Mouse (Mus musculus) heart, embryonic 15.5 days (tissue): ENCODE data around the gene Cd274. TPM values are rescaled to one million over a fixed set of nuclear protein-coding genes. Genes with fewer than 3 reads are reported as not detected.

ENCODE experiments used
- ATAC-seq: fragments of 200-750 bp; cut with Nextera tagmentation; replicated peaks from 2 replicates; pipeline ENCODE4 v1.8.0; 2017; ENCODE audit warnings: low read depth, moderate TSS enrichment; ENCODE audit not compliant: insufficient number of reproducible peaks, insufficient read depth, low FRiP score
- H3K27ac ChIP-seq: fragments of 300-500 bp; sonication (generic); 2 replicates; pipeline ENCODE4 v1.5.1; 2015; ENCODE audit warnings: mild to moderate bottlenecking, inconsistent platforms
- H3K27me3 ChIP-seq: fragments of 300-500 bp; sonication (generic); 2 replicates; pipeline ENCODE4 v1.6.1; 2015; ENCODE audit warnings: inconsistent platforms
- H3K36me3 ChIP-seq: fragments of 300-500 bp; sonication (generic); 2 replicates; pipeline ENCODE4 v1.6.1; 2015; ENCODE audit warnings: mild to moderate bottlenecking, inconsistent platforms
- H3K4me1 ChIP-seq: fragments of 300-500 bp; sonication (generic); replicated peaks from 2 replicates; pipeline ENCODE4 v1.6.1; 2015; ENCODE audit warnings: inconsistent platforms
- H3K4me2 ChIP-seq: fragments of 300-500 bp; sonication (generic); 2 replicates; pipeline ENCODE4 v1.6.1; 2015; ENCODE audit warnings: inconsistent platforms, mild to moderate bottlenecking, moderate library complexity
- H3K4me3 ChIP-seq: fragments of 300-500 bp; sonication (generic); 2 replicates; pipeline ENCODE4 v1.5.1; 2015; ENCODE audit warnings: mild to moderate bottlenecking, inconsistent platforms
- H3K9ac ChIP-seq: fragments of 300-500 bp; sonication (generic); 2 replicates; pipeline ENCODE4 v1.6.1; 2015; ENCODE audit warnings: mild to moderate bottlenecking, inconsistent platforms
- H3K9me3 ChIP-seq: fragments of 300-500 bp; sonication (generic); replicated peaks from 2 replicates; pipeline ENCODE4 v1.6.1; 2016; ENCODE audit warnings: inconsistent platforms
- WGBS: fragments of 180-500 bp; shearing (Covaris S2); methylation state at CpG from one replicate; pipeline ENCODE4 v1.1.7; 2015; ENCODE audit warnings: mixed read lengths; 5-methylcytosine and 5-hydroxymethylcytosine counted together
- polyA plus RNA-seq: library from polyadenylated mRNA; unstranded; fragments of >200 nt; fragmentation: Nextera tagmentation; extraction: Ambion mirVana; gene quantifications from 2 replicates; pipeline ENCODE4 v1.2.1, GENCODE M21; 2015

Cd274 gene
- polyA plus RNA-seq, 1 experiment from 2014 or later, result 0.48 TPM

DNA sequence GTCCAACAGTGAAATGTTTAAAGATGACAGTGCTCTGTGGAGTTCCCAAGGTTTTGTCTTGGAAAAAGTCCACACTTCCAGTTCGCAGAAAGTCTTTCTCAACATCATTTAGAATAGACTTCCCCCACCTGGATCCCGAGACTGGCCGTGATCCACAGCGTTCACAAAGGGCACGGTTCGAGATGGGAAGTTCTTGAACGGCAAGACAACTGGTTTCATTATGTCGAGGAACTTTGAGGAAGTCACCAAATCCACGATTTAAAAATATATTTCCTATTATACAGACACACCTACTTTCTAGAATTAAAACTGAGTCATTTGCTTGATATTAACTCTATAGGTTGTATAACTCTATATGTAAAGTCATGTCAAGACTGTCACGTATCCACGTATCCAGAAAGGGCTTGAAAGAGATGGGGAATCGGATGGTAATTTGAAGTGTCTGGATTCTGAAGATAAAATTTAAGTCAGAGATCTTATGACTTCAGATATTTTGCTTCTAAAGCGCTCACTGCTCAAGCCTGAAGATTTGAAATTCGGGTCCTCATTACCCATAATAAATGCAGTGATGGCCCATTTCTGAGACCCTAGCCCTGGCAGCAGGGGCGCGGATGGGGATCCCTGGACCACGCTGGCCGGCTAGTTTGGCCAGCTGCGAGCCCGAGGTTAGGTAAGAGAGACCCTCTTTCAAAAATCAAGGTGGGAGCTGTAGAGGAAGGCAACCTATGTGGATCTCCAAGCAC is 858 bp upstream of the Cd274 start:
- peaks cover 13% of the 10 kb centered on the region for H3K4me1 ChIP-seq
- peak overlapping the region; percentile 52; the same call in 1 of the 2 replicates for H3K27ac ChIP-seq
- no peaks in the 10 kb centered on the region for H3K9me3 ChIP-seq
- 48% methylated on average over 20 of the region's 20 CpGs for WGBS
- no peaks in the 10 kb centered on the region for H3K27me3 ChIP-seq
- peak overlapping the region; percentile 88 for H3K4me2 ChIP-seq
- H3K4me3 ChIP-seq, result peak overlapping the region; percentile 63
- no peak for ATAC-seq
- peak overlapping the region; percentile 57 for H3K9ac ChIP-seq
- H3K36me3 ChIP-seq, result no peaks in the 10 kb centered on the region

DNA sequence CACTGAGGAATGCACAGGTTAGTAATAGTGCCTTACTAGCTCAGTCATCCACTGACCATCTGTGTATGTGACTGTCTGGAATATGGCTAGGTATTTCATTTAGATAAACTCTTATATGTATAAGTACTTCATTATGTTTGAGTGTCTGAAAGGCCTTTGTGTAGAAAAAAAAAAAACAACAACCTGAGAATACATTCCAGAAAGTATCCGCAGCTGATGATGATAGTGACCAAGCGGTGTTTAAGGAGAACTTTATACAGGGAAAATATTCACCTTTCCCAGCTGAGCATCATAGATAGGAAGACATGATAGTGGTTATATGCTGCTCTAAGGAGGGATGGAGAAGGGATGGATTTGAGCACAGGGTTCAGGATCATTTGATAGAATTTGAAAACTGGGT is 786 bp downstream of the Cd274 start:
- no peak overlapping the region; the same call in 1 of the 2 replicates for H3K4me3 ChIP-seq
- no peak overlapping the region for H3K4me2 ChIP-seq
- H3K9me3 ChIP-seq, result no peaks in the 10 kb centered on the region
- H3K27me3 ChIP-seq, result no peaks in the 10 kb centered on the region
- ATAC-seq, result no peak
- no peak overlapping the region for H3K9ac ChIP-seq
- H3K27ac ChIP-seq, result no peak overlapping the region
- H3K4me1 ChIP-seq, result peaks cover 6% of the 10 kb centered on the region
- no peaks in the 10 kb centered on the region for H3K36me3 ChIP-seq
- 81% methylated on average over 2 of the region's 2 CpGs for WGBS

DNA sequence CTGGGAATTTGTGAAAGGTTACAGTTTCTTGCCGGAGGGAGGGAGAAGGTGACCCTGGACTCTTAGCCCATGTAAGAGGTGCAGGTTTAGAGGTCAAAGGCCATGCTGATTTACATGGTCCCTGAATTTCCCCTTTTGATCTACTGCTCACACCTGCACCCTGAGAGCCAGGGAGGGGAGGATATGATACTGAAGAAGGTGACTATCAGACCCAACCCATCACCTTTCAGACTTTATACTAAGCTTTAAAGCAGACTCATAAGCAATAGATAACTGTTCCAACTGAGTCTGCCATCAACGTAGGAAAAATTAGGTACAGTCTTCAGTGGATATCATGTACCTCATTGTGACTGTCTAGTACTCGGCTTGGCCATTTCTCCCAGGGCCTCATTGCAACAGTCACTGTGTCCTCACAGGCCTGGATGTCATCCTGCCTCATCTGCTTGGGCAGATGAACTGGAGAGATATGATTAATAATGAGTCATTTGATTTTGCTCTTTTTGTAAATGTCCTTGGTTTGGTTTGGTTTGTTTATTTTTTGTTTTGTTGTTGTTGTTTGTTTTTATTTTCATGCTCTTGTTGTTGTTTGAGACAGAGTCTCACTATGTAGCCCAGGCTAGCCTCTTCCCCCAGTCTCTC is 1.5 kb downstream of the Cd274 start:
- Histone ChIP-seq H3K4me2 (no peak overlapping the region), H3K27me3 (no peaks in the 10 kb centered on the region), H3K4me3 (no peak overlapping the region), H3K27ac (no peak overlapping the region), H3K9ac (no peak overlapping the region), H3K4me1 (peaks cover 6% of the 10 kb centered on the region), H3K9me3 (no peaks in the 10 kb centered on the region), H3K36me3 (no peaks in the 10 kb centered on the region)
- no peak for ATAC-seq
- 71% methylated on average over 3 of the region's 3 CpGs for WGBS

DNA sequence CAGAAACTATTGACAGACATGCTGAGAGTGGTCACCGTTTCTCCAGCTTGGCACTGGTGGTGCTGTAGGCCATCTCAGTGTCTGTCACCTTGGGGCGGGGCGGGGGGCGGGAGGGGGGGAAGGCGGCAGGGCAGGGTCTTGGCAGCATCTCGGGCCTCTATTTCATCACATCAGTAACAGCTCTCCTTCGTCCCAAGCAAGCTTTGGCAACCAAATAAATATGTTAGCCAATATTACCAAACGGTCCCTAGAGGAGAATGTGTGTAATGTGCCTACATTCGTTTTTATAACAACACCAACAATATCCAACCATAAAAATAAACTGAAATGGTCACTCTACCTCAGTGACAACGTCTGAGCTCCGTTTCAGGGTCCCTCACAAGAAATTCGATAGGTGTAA is 2.9 kb downstream of the Cd274 start:
- no peaks in the 10 kb centered on the region for H3K27me3 ChIP-seq
- no peak overlapping the region for H3K27ac ChIP-seq
- no peaks in the 10 kb centered on the region for H3K36me3 ChIP-seq
- H3K4me3 ChIP-seq, result no peak overlapping the region
- H3K9me3 ChIP-seq, result no peaks in the 10 kb centered on the region
- H3K4me2 ChIP-seq, result no peak overlapping the region
- WGBS, result 61% methylated on average over 12 of the region's 12 CpGs
- H3K9ac ChIP-seq, result no peak overlapping the region
- peaks cover 6% of the 10 kb centered on the region for H3K4me1 ChIP-seq
- ATAC-seq, result no peak

DNA sequence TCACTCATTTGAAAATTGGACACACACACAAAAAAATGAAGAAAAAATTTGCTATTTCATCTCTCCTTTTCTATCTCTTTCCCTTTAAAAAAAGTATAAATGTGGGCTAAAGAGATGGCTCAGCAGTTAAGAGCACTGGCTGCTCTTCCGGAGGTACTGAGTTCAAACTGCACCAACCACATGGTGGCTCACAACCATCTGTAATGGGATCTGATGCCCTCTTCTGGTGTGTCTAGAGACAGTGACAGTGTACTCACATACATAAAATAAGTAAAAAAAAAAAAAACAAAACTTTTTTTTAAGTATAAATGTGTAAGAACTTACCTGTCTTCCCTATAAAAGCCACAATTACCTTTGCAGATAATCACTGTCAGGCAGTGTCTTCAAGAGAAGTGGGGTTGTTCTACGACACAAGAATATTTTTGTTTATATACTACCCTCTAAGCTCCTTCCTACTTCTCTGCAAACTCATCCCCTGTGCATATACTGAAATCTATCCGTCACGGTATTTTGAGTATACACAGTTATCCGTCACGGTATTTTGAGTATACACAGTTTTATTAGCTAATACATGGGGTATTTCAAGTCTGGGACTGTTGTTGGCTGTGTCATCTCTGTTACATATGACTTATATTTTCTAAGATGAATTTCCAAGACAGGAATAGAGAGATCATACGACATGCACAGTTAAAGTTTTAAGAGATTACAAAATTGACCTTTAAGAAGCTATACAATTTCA is 3.5 kb downstream of the Cd274 start:
- H3K4me3 ChIP-seq, result no peak overlapping the region
- no peak overlapping the region for H3K9ac ChIP-seq
- 85% methylated on average over 7 of the region's 7 CpGs for WGBS
- ATAC-seq, result no peak
- H3K4me2 ChIP-seq, result no peak overlapping the region
- no peaks in the 10 kb centered on the region for H3K9me3 ChIP-seq
- H3K27ac ChIP-seq, result no peak overlapping the region
- no peaks in the 10 kb centered on the region for H3K36me3 ChIP-seq
- H3K4me1 ChIP-seq, result peaks cover 6% of the 10 kb centered on the region
- no peaks in the 10 kb centered on the region for H3K27me3 ChIP-seq

DNA sequence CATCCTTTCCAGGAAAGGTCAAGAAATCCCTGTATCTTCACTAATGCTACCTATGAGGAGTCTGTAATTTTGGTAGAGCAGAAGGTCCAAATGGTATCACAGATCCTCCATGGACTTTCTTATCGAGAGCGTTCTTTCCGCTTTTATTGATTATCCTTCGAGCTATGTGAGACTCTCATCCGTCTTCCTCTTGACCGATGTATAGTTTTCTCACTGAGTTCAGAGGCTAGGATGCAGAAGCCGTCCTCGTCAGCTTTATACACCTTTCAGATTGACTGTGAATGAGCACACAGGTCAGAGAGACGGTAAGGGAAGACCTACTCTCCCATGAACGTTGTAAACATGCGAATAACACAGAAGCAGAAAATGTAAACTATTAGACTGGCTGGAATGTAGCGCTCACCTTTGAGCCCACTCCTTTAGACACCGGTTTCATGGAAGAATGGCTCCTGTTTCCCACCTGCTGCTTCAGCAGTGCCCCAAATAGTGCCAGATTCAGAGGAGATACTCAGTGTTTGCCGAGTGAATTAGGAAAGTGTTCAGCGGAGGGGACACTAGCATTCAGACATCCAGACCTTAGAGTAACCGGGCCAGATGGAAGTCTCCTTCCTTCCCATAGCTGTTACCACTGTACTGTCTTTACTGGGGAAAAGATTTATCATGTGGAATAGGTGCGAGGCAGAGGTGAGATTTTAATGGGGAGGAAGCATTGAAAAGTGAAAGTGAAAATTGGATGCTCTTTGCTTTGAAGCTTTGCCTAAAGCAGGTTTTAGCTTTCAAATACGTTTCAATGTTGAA is 4.2 kb downstream of the Cd274 start:
- no peak for ATAC-seq
- H3K9me3 ChIP-seq, result no peaks in the 10 kb centered on the region
- H3K4me3 ChIP-seq, result peak overlapping the region; percentile 22
- peak overlapping the region; percentile 33; the same call in 1 of the 2 replicates for H3K4me2 ChIP-seq
- WGBS, result 79% methylated on average over 18 of the region's 18 CpGs
- H3K27me3 ChIP-seq, result no peaks in the 10 kb centered on the region
- no peak overlapping the region for H3K9ac ChIP-seq
- peaks cover 6% of the 10 kb centered on the region for H3K4me1 ChIP-seq
- H3K27ac ChIP-seq, result no peak overlapping the region
- H3K36me3 ChIP-seq, result no peaks in the 10 kb centered on the region

DNA sequence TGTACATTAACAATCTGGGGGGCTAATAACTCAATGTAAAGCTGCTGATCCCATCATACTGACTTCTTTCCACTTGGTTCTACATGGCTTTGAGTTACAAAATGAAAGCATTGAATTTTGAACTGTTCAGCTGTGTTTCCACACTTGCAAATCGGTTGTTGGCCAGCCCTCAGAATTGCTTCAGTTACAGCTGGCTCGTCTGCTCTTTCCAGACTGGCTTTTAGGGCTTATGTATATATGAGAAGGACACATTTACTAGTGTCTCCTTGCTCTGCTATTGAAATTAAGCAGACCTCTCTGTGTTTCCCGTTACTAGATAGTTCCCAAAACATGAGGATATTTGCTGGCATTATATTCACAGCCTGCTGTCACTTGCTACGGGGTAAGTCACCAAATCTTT is 4.9 kb downstream of the Cd274 start:
- peak overlapping the region; percentile 22 for H3K4me3 ChIP-seq
- no peaks in the 10 kb centered on the region for H3K27me3 ChIP-seq
- no peak for ATAC-seq
- H3K4me1 ChIP-seq, result peaks cover 4% of the 10 kb centered on the region
- H3K9ac ChIP-seq, result no peak overlapping the region
- WGBS, result 52% methylated on average over 4 of the region's 4 CpGs
- no peak overlapping the region for H3K27ac ChIP-seq
- no peaks in the 10 kb centered on the region for H3K9me3 ChIP-seq
- peak overlapping the region; percentile 33; the same call in 1 of the 2 replicates for H3K4me2 ChIP-seq
- no peaks in the 10 kb centered on the region for H3K36me3 ChIP-seq

DNA sequence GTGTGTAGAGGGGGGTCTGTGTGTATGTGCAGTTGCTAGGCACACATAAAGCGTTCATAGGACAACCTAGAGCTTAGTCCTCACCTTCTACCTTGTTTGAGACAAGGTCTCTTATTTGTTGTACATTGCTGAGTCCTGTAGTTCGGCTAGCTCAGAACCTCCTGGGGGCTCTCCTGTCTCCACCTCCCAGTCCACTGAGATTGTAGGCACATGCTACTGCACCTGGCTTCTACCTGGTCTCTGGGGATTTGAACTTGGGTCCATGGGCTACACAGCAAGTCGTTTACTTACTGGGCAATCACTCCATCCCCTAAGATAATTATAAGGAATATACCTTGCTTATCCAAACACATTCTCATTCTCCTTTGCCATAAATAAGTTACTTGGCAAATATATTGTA is 5.4 kb downstream of the Cd274 start:
- peaks cover under 1% of the 10 kb centered on the region for H3K4me1 ChIP-seq
- no peaks in the 10 kb centered on the region for H3K36me3 ChIP-seq
- H3K9me3 ChIP-seq, result no peaks in the 10 kb centered on the region
- H3K9ac ChIP-seq, result no peak overlapping the region
- ATAC-seq, result no peak
- 86% methylated on average over 3 of the region's 3 CpGs for WGBS
- H3K27me3 ChIP-seq, result no peaks in the 10 kb centered on the region
- no peak overlapping the region for H3K27ac ChIP-seq
- H3K4me3 ChIP-seq, result no peak overlapping the region
- H3K4me2 ChIP-seq, result no peak overlapping the region

DNA sequence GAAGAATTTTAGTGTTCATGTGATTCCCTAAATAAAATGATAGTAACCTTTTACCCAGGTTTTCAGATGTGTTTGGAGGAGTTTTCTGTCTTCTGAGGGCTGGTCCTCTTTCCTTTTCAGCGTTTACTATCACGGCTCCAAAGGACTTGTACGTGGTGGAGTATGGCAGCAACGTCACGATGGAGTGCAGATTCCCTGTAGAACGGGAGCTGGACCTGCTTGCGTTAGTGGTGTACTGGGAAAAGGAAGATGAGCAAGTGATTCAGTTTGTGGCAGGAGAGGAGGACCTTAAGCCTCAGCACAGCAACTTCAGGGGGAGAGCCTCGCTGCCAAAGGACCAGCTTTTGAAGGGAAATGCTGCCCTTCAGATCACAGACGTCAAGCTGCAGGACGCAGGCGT is 6.2 kb downstream of the Cd274 start:
- Histone ChIP-seq H3K9me3 (no peaks in the 10 kb centered on the region), H3K36me3 (no peaks in the 10 kb centered on the region), H3K27me3 (no peaks in the 10 kb centered on the region), H3K4me1 (no peaks in the 10 kb centered on the region), H3K27ac (no peak overlapping the region), H3K4me3 (peak overlapping the region; percentile 29), H3K9ac (0 out of 2 replicates have a peak overlapping the region, but pooled peaks have one; percentile 1), H3K4me2 (peak overlapping the region; percentile 54)
- ATAC-seq, result no peak
- 38% methylated on average over 11 of the region's 11 CpGs for WGBS

DNA sequence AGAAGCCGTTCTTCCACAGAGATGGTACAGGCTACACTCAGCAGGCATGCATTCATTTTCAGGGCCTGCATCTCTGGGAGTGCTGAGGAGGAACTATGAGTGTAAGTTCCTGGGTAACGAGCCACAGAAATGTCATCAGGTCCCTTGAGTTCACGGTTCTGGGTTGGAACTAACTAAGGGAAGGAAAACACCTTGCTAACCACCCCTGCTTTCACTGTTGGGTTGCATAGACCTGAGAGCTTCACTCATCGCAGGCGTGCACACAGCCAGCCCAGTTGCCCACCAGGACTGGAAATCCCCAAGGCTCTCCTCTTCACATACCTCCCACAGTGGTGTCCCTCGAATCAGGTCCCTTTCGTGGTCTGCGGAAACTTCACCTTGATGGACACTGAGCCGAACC is 7.7 kb downstream of the Cd274 start:
- no peak overlapping the region for H3K4me3 ChIP-seq
- no peak overlapping the region for H3K4me2 ChIP-seq
- WGBS, result 87% methylated on average over 9 of the region's 9 CpGs
- H3K27ac ChIP-seq, result no peak overlapping the region
- no peaks in the 10 kb centered on the region for H3K27me3 ChIP-seq
- H3K36me3 ChIP-seq, result no peaks in the 10 kb centered on the region
- H3K9me3 ChIP-seq, result no peaks in the 10 kb centered on the region
- no peaks in the 10 kb centered on the region for H3K4me1 ChIP-seq
- no peak for ATAC-seq
- H3K9ac ChIP-seq, result no peak overlapping the region

DNA sequence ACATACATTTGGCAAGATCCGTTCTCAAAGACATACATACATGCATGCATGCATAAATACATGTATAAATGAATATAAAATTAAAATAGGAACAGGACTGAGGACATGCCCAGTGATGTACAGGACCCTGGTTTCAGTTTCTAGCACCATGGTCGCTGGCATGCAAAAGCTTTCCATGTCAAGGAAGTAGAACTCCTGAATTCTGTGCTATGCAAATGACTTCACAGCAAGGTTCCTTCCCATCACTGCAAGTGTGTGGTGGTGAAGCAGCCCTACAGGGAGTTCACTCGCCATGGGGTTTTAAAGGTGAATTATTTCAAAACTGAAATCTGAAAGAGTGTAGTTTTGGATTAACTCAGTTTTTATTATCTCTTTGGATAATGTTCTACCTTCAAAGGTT is 9.1 kb downstream of the Cd274 start:
- 72% methylated on average over 3 of the region's 3 CpGs for WGBS
- no peak for ATAC-seq

More for the DNA sequence above, 9.1 kb downstream of the Cd274 start:
- H3K36me3 ChIP-seq, result no peaks in the 10 kb centered on the region
- no peak overlapping the region for H3K27ac ChIP-seq
- H3K4me3 ChIP-seq, result no peak overlapping the region
- no peak overlapping the region for H3K4me2 ChIP-seq
- no peaks in the 10 kb centered on the region for H3K27me3 ChIP-seq
- H3K9me3 ChIP-seq, result no peaks in the 10 kb centered on the region
- no peaks in the 10 kb centered on the region for H3K4me1 ChIP-seq
- H3K9ac ChIP-seq, result no peak overlapping the region
